Comparison of ENCODE assay signal across 12 mouse cellular contexts in genomic region chr5:139737841-139738591, GRCm38 (mm10). TPM values are rescaled to one million over a fixed set of nuclear protein-coding genes. Genes with fewer than 3 reads are reported as not detected.
A peak's percentile ranks its signal among the peaks of the same experiment; 100 is the strongest.
DNase-seq lines count a peak whose midpoint lies in the region; ATAC-seq and TF ChIP-seq lines count a peak whose summit lies in the region.
"Had no signal": no experiment of that assay in that cellular context is flagged by ENCODE, and none has a peak within 500 bp of the region (broad histone marks: within the 10 kb centered on the region; RNA-seq: fewer than 3 reads in every experiment).

No protein-coding gene starts in this region.

- peak overlapping the region; percentile 55 for H3K27ac ChIP-seq in MEL (ENCODE audit: control insufficient read depth, low read depth, low read length)
- H3K27ac ChIP-seq in intestine, postnatal 0 days (ENCODE audit: low read depth, low read length): peak overlapping the region; percentile 98
- peak overlapping the region; percentile 97 for H3K27ac ChIP-seq in liver, embryonic 16.5 days (ENCODE audit: low read length)
- H3K27ac ChIP-seq: heart, adult 2 months; lung, embryonic 15.5 days had no signal

- TF ChIP-seq CTCF in MEL (IDR thresholded peaks at IDR 0.05 in 2 of 3, conservative IDR thresholded peaks at IDR 0.05 in 1 of 3; ENCODE audit: control insufficient read depth in 1 of 3, insufficient read depth in 1 of 3, low read depth in 2 of 3, low read length in 3 of 3, poor library complexity in 1 of 3, severe bottlenecking in 1 of 3): no peak
- no peak for TF ChIP-seq CTCF in intestine, postnatal 0 days (IDR thresholded peaks at IDR 0.05; ENCODE audit: low read depth)

- no peaks in the 10 kb centered on the region for H3K79me2 ChIP-seq in MEL (ENCODE audit: control insufficient read depth, insufficient read depth, low read length, poor library complexity)

- peak overlapping the region in 1 of 2 experiments; percentile 29; a peak in 1 of 4 replicates for H3K4me3 ChIP-seq in MEL (ENCODE audit: control insufficient read depth in 1 of 2, insufficient read depth in 1 of 2, low read depth in 2 of 2, low read length in 2 of 2)
- no peak overlapping the region for H3K4me3 ChIP-seq in intestine, postnatal 0 days (ENCODE audit: low read depth, low read length)
- peak overlapping the region; percentile 40 for H3K4me3 ChIP-seq in liver, embryonic 16.5 days (ENCODE audit: low read depth, low read length)
- H3K4me3 ChIP-seq: heart, adult 2 months; lung, embryonic 15.5 days; myocyte had no signal

- H3K4me2 ChIP-seq in intestine, postnatal 0 days (replicated peaks; ENCODE audit: low read depth): peak overlapping the region; percentile 35
- H3K4me2 ChIP-seq in liver, embryonic 16.5 days (ENCODE audit: low read depth, low read length): peak overlapping the region; percentile 76
- H3K4me2 ChIP-seq: lung, embryonic 15.5 days had no signal

- peaks cover 0 to 50% of the 10 kb centered on the region in 2 experiments; a peak in 2 of 4 replicates for H3K36me3 ChIP-seq in MEL (ENCODE audit: control insufficient read depth in 1 of 2, insufficient read depth in 2 of 2, low read length in 2 of 2)
- no peaks in the 10 kb centered on the region for H3K36me3 ChIP-seq in intestine, postnatal 0 days (ENCODE audit: control insufficient read depth, insufficient read depth)
- H3K36me3 ChIP-seq in liver, embryonic 16.5 days (ENCODE audit: control insufficient read depth, insufficient read depth): no peaks in the 10 kb centered on the region
- H3K36me3 ChIP-seq: lung, embryonic 15.5 days had no signal

- no peak for TF ChIP-seq POLR2A in MEL (IDR thresholded peaks at IDR 0.05; ENCODE audit: control insufficient read depth in 1 of 2, insufficient read depth in 1 of 2, low read depth in 1 of 2, low read length in 2 of 2, poor library complexity in 1 of 2)

- peak overlapping the region; percentile 17 for H3K9ac ChIP-seq in MEL (ENCODE audit: control insufficient read depth, low read depth, low read length, poor library complexity, severe bottlenecking)
- H3K9ac ChIP-seq in intestine, postnatal 0 days (ENCODE audit: low read depth, low read length): no peak overlapping the region
- peak overlapping the region; percentile 66 for H3K9ac ChIP-seq in liver, embryonic 16.5 days (ENCODE audit: low read depth, low read length)
- H3K9ac ChIP-seq: lung, embryonic 15.5 days had no signal

- peak; percentile 78 for ATAC-seq in intestine, postnatal 0 days
- peak; percentile 53 for ATAC-seq in liver, embryonic 16.5 days (ENCODE audit: low read depth)
- no peak for ATAC-seq in CD4-positive, CD25-positive, alpha-beta regulatory T cell, adult 4 months

- no peaks in the 10 kb centered on the region for H3K9me3 ChIP-seq in MEL (replicated peaks; ENCODE audit: insufficient read depth, low read length)
- no peaks in the 10 kb centered on the region for H3K9me3 ChIP-seq in intestine, postnatal 0 days (ENCODE audit: control insufficient read depth)
- H3K9me3 ChIP-seq in liver, embryonic 16.5 days (replicated peaks; ENCODE audit: control insufficient read depth, low read length): no peaks in the 10 kb centered on the region
- H3K9me3 ChIP-seq: lung, embryonic 15.5 days had no signal

- H3K27me3 ChIP-seq in MEL (ENCODE audit: control insufficient read depth in 1 of 2, insufficient read depth in 2 of 2, low read length in 2 of 2): no peaks in the 10 kb centered on the region
- no peaks in the 10 kb centered on the region for H3K27me3 ChIP-seq in intestine, postnatal 0 days (replicated peaks; ENCODE audit: control insufficient read depth, insufficient read depth, low read length)
- H3K27me3 ChIP-seq in liver, embryonic 16.5 days (ENCODE audit: control insufficient read depth, insufficient read depth, low read depth, low read length): no peaks in the 10 kb centered on the region
- H3K27me3 ChIP-seq: lung, embryonic 15.5 days had no signal

- peak; percentile 7 for DNase-seq in heart, postnatal 4 days
- DNase-seq in heart, adult 11 months: no peak
- no peak for DNase-seq in MEL (ENCODE audit: low read depth, low spot score)
- DNase-seq in embryo, embryonic 10.5 days (ENCODE audit: low spot score): no peak
- DNase-seq in c-Kit-positive CD71-positive TER-119-positive erythroid progenitor cells, embryonic 14.5 days (ENCODE audit: low spot score): no peak
- DNase-seq: heart, adult 2 months; right cerebral cortex, postnatal 14 days had no signal

- H3K4me1 ChIP-seq in MEL (ENCODE audit: control insufficient read depth in 1 of 2, insufficient read depth in 2 of 2, low read length in 2 of 2): peaks cover 28 to 60% of the 10 kb centered on the region in 2 experiments
- peaks cover 21% of the 10 kb centered on the region for H3K4me1 ChIP-seq in intestine, postnatal 0 days (replicated peaks; ENCODE audit: control insufficient read depth, insufficient read depth, low read length)
- H3K4me1 ChIP-seq in liver, embryonic 16.5 days (ENCODE audit: control insufficient read depth, low read depth, low read length): peaks cover 71% of the 10 kb centered on the region

- TF ChIP-seq RAD21 in MEL (IDR thresholded peaks at IDR 0.05; ENCODE audit: low read depth, low read length): no peak

- WGBS in intestine, postnatal 0 days: 48% methylated on average over 14 of the region's 14 CpGs
- WGBS in liver, embryonic 16.5 days (ENCODE audit: insufficient replicate concordance): 40% methylated on average over 14 of the region's 14 CpGs

- no peak for TF ChIP-seq EP300 in MEL (IDR thresholded peaks at IDR 0.05; ENCODE audit: low read depth in 1 of 2, low read length in 2 of 2)

TF ChIP-seq in MEL, 35 proteins besides CTCF, POLR2A, EP300 and RAD21:
- TF ChIP-seq USF1 (IDR thresholded peaks at IDR 0.05; ENCODE audit: low read depth, low read length) (peak; percentile 66), ZMIZ1 (IDR thresholded peaks at IDR 0.05; ENCODE audit: low read depth, low read length) (no peak), KAT2A (conservative IDR thresholded peaks at IDR 0.05; ENCODE audit: low read depth, low read length) (no peak), ZKSCAN1 (IDR thresholded peaks at IDR 0.05; ENCODE audit: low read depth, low read length) (no peak), SIN3A (IDR thresholded peaks at IDR 0.05; ENCODE audit: low read length) (no peak), CHD1 (IDR thresholded peaks at IDR 0.05; ENCODE audit: low read depth, low read length) (no peak)

RNA-seq across cellular contexts. Expression of gene Micall2, which starts 1.9 kb away (rescaled TPM):
- total RNA-seq in heart, postnatal 4 days (2021): 1 to 10 TPM; 4.7 to 5.6 TPM
- total RNA-seq in MEL (2012; rRNA removed): 3.3 and 5.4 TPM in 2 replicates
- polyA plus RNA-seq in MEL (2012; ENCODE audit: insufficient read depth in 1 of 2, insufficient read length in 2 of 2, low read depth in 1 of 2, low replicate concordance in 2 of 2, missing spikeins in 1 of 2): 10 to 100 TPM in 1 of 2 experiments, not detected in 1; 17.6 TPM
- polyA plus RNA-seq in intestine, postnatal 0 days (2015; fragmentation: Nextera tagmentation; extraction: Ambion mirVana): 12.8 and 13.0 TPM in 2 replicates
- polyA plus RNA-seq in liver, embryonic 16.5 days (2015; fragmentation: Nextera tagmentation; extraction: Ambion mirVana): 10.4 and 11.1 TPM in 2 replicates
- polyA plus RNA-seq in CD4-positive, CD25-positive, alpha-beta regulatory T cell, adult 4 months (2017; shearing (Covaris generic)): not detected

RNA-seq across cellular contexts. Expression of gene Ints1, which starts 37.5 kb away (rescaled TPM):
- 10 to 100 TPM; 50.6 to 54.8 TPM for total RNA-seq in heart, postnatal 4 days (2021)
- 77.9 and 82.5 TPM in 2 replicates for total RNA-seq in MEL (2012; rRNA removed)
- polyA plus RNA-seq in MEL (2012; ENCODE audit: insufficient read depth in 1 of 2, insufficient read length in 2 of 2, low read depth in 1 of 2, low replicate concordance in 2 of 2, missing spikeins in 1 of 2): 10 to 100 TPM in 1 of 2 experiments, not detected in 1; 89.2 TPM
- polyA plus RNA-seq in intestine, postnatal 0 days (2015; fragmentation: Nextera tagmentation; extraction: Ambion mirVana): 9.9 and 12.7 TPM in 2 replicates
- 10.4 and 11.2 TPM in 2 replicates for polyA plus RNA-seq in liver, embryonic 16.5 days (2015; fragmentation: Nextera tagmentation; extraction: Ambion mirVana)
- polyA plus RNA-seq in CD4-positive, CD25-positive, alpha-beta regulatory T cell, adult 4 months (2017; shearing (Covaris generic)): 10 to 100 TPM in 1 of 2 experiments, 1 to 10 TPM in 1; 8.8 to 18.3 TPM

RNA-seq across cellular contexts. Expression of gene Mafk, which starts 53.3 kb away (rescaled TPM):
- total RNA-seq in heart, postnatal 4 days (2021): 10 to 100 TPM; 28.1 to 29.1 TPM
- total RNA-seq in MEL (2012; rRNA removed): 43.6 and 62.1 TPM in 2 replicates
- 10 to 100 TPM in 1 of 2 experiments, not detected in 1; 56.5 TPM for polyA plus RNA-seq in MEL (2012; ENCODE audit: insufficient read depth in 1 of 2, insufficient read length in 2 of 2, low read depth in 1 of 2, low replicate concordance in 2 of 2, missing spikeins in 1 of 2)
- 23.1 and 25.5 TPM in 2 replicates for polyA plus RNA-seq in intestine, postnatal 0 days (2015; fragmentation: Nextera tagmentation; extraction: Ambion mirVana)
- polyA plus RNA-seq in liver, embryonic 16.5 days (2015; fragmentation: Nextera tagmentation; extraction: Ambion mirVana): 43.3 and 44.6 TPM in 2 replicates
- 10 to 100 TPM; 13.6 to 17.2 TPM for polyA plus RNA-seq in CD4-positive, CD25-positive, alpha-beta regulatory T cell, adult 4 months (2017; shearing (Covaris generic))
